Mouse (Mus musculus) CH12.LX (cell line): ENCODE results near the gene B3galt2. TPM values are rescaled to one million over a fixed set of nuclear protein-coding genes. Genes with fewer than 3 reads are reported as not detected.
A peak's percentile ranks its signal among the peaks of the same experiment; 100 is the strongest.

ENCODE experiments used
- DNase-seq: peaks from one replicate; pipeline ENCODE4 v3.0.0-alpha.2; 2013; ENCODE audit errors: extremely low read depth
- H3K27ac ChIP-seq: 2 replicates; pipeline ENCODE4 v1.5.1; 2012; ENCODE audit warnings: low read depth, mild to moderate bottlenecking, control low read depth, moderate library complexity; ENCODE audit not compliant: insufficient read depth
- H3K27me3 ChIP-seq: replicated peaks from 2 replicates; pipeline ENCODE3; 2012; ENCODE audit warnings: inconsistent platforms
- H3K36me3 ChIP-seq, 2 experiments: replicated peaks in 1 of 2; 2 replicates each; pipeline versions ENCODE3 to v1.6.1; 2012; ENCODE audit warnings: inconsistent platforms in 1 of 2, low read length in 1 of 2, mild to moderate bottlenecking in 1 of 2, mixed read lengths in 1 of 2, moderate library complexity in 1 of 2; ENCODE audit not compliant: control insufficient read depth in 1 of 2, insufficient read depth in 1 of 2
- H3K4me1 ChIP-seq, 2 experiments: 2 replicates each; pipeline ENCODE4 v1.6.1; 2012; ENCODE audit warnings: inconsistent platforms in 1 of 2, moderate library complexity in 1 of 2; ENCODE audit not compliant: insufficient read depth in 2 of 2, control insufficient read depth in 1 of 2
- H3K4me2 ChIP-seq: 2 replicates; pipeline ENCODE4 v1.6.1; 2012; ENCODE audit warnings: low read depth, mild to moderate bottlenecking, control low read depth; ENCODE audit not compliant: poor library complexity, insufficient read depth, severe bottlenecking
- H3K4me3 ChIP-seq, 3 experiments: fragments of 150-350 bp in 1 of 3; sonication (generic) in 1 of 3; replicated peaks in 1 of 3; 2 replicates each; pipeline versions ENCODE3 to v1.5.1; 2011 to 2012; ENCODE audit warnings: low read depth in 2 of 3, low read length in 2 of 3, mild to moderate bottlenecking in 2 of 3, moderate library complexity in 2 of 3, control low read depth in 1 of 3, improper control_type of control experiment in 1 of 3, inconsistent platforms in 1 of 3, mixed read lengths in 1 of 3; ENCODE audit not compliant: poor library complexity in 1 of 3
- H3K79me2 ChIP-seq: replicated peaks from 2 replicates; pipeline ENCODE4 v1.6.1; 2012; ENCODE audit warnings: mild to moderate bottlenecking, moderate library complexity; ENCODE audit not compliant: control insufficient read depth, poor library complexity, insufficient read depth, severe bottlenecking; ENCODE audit errors: extremely low read depth
- H3K9ac ChIP-seq: 2 replicates; pipeline ENCODE4 v1.6.1; 2012; ENCODE audit warnings: low read depth, mild to moderate bottlenecking, control low read depth, moderate library complexity; ENCODE audit not compliant: insufficient read depth
- H3K9me3 ChIP-seq: replicated peaks from 2 replicates; pipeline ENCODE3; 2012; ENCODE audit warnings: low read length, inconsistent platforms, mixed read lengths
- BHLHE40 ChIP-seq: IDR thresholded peaks from 2 replicates; pipeline ENCODE4 v1.6.1; 2011; ENCODE audit warnings: mild to moderate bottlenecking, low read depth, low read length, improper control_type of control experiment
- CHD1 ChIP-seq: IDR thresholded peaks from 2 replicates; pipeline ENCODE4 v1.6.1; 2012; ENCODE audit warnings: low read depth, low read length, improper control_type of control experiment, inconsistent platforms
- CHD2 ChIP-seq: IDR thresholded peaks from 2 replicates; pipeline ENCODE4 v1.6.1; 2011; ENCODE audit warnings: low read length, improper control_type of control experiment
- CTCF ChIP-seq, 2 experiments: IDR thresholded peaks in 1 of 2; conservative IDR thresholded peaks in 1 of 2; 2 replicates each; pipeline ENCODE4 v1.5.1; 2011 to 2012; ENCODE audit warnings: low read depth in 2 of 2, low read length in 2 of 2, improper control_type of control experiment in 1 of 2, inconsistent platforms in 1 of 2, mild to moderate bottlenecking in 1 of 2, moderate library complexity in 1 of 2
- ELF1 ChIP-seq: IDR thresholded peaks from 2 replicates; pipeline ENCODE4 v1.6.1; 2014; ENCODE audit warnings: low read depth, mild to moderate bottlenecking, inconsistent platforms, low read length, improper control_type of control experiment
- GABPA ChIP-seq: IDR thresholded peaks from 2 replicates; pipeline ENCODE4 v1.6.1; 2012; ENCODE audit warnings: low read depth, low read length, improper control_type of control experiment, inconsistent platforms; ENCODE audit not compliant: insufficient replicate concordance
- IRF4 ChIP-seq: IDR thresholded peaks from 2 replicates; pipeline ENCODE4 v1.6.1; 2014; ENCODE audit warnings: low read depth, mild to moderate bottlenecking, inconsistent platforms, low read length, improper control_type of control experiment
- MAFK ChIP-seq: IDR thresholded peaks from 2 replicates; pipeline ENCODE4 v1.6.1; 2011; ENCODE audit warnings: low read length, improper control_type of control experiment; ENCODE audit not compliant: insufficient replicate concordance
- MAZ ChIP-seq: IDR thresholded peaks from 2 replicates; pipeline ENCODE4 v1.6.1; 2012; ENCODE audit warnings: low read depth, mild to moderate bottlenecking, inconsistent platforms, low read length, improper control_type of control experiment, moderate library complexity
- MXI1 ChIP-seq: IDR thresholded peaks from 2 replicates; pipeline ENCODE4 v1.6.1; 2011; ENCODE audit warnings: mild to moderate bottlenecking, low read depth, low read length, improper control_type of control experiment
- POLR2AphosphoS2 ChIP-seq: IDR thresholded peaks from 2 replicates; pipeline ENCODE4 v1.6.1; 2011; ENCODE audit warnings: low read depth, low read length, improper control_type of control experiment
- SIN3A ChIP-seq: IDR thresholded peaks from 2 replicates; pipeline ENCODE4 v1.6.1; 2012; ENCODE audit warnings: low read length, improper control_type of control experiment, inconsistent platforms
- UBTF ChIP-seq: IDR thresholded peaks from 2 replicates; pipeline ENCODE4 v1.6.1; 2012; ENCODE audit warnings: low read depth, mild to moderate bottlenecking, inconsistent platforms, low read length, improper control_type of control experiment, moderate library complexity
- ZNF384 ChIP-seq: IDR thresholded peaks from 2 replicates; pipeline ENCODE4 v1.6.1; 2012; ENCODE audit warnings: low read depth, low read length, improper control_type of control experiment, inconsistent platforms
- dilution Hi-C: fragments of 300-500 bp; cut with MboI; formaldehyde crosslinking; loops from 2 replicates; pipeline ENCODE4 v1.14.3; 2020; ENCODE audit warnings: low sequenced_read_pairs; ENCODE audit not compliant: extremely low pct_unique_long_range_greater_than_20kb, extremely low pct_ligation_motif_present
- in situ Hi-C: fragments of 300-500 bp; cut with MboI; formaldehyde crosslinking; loops from 3 replicates; pipeline ENCODE4 v1.14.3; 2019; ENCODE audit warnings: low sequenced_read_pairs, low pct_ligation_motif_present, low pct_unique_long_range_greater_than_20kb, mixed read lengths
- polyA plus RNA-seq: library from polyadenylated mRNA; unstranded; fragments of >175 nt; gene quantifications from 2 replicates; pipeline ENCODE4 v1.2.1, GENCODE M21; 2012; ENCODE audit warnings: low read depth; ENCODE audit not compliant: insufficient read length
- total RNA-seq, 2 experiments: library from RNA; depleted of rRNA; stranded (reverse); fragments of 300-350 nt in 1 of 2; fragments of >200 nt in 1 of 2; gene quantifications; 2 replicates each; pipeline ENCODE4 v1.2.3; 2012 to 2014

The B3galt2 gene
- total and polyA plus RNA-seq, 3 experiments: 0.04 TPM; not detected in 2

GRCm38 (mm10) chr1:143701736-143702135 lies 61.3 kb downstream of the B3galt2 start:
- TF ChIP-seq ELF1 (no peak), POLR2AphosphoS2 (no peak), BHLHE40 (no peak), IRF4 (0 out of 2 replicates have a peak, but pooled peaks have one; percentile 2), MAZ (no peak), MAFK (no peak), CHD2 (no peak), CHD1 (peak; percentile 71; the same call in 1 of the 2 replicates), SIN3A (peak; percentile 64), GABPA (no peak)
- in situ Hi-C loops: no loop called here

GRCm38 (mm10) chr1:143702141-143702740 lies 61.8 kb downstream of the B3galt2 start:
- dilution Hi-C loops (no loop called here), in situ Hi-C loops (no loop called here)
- Histone ChIP-seq H3K79me2 (peaks cover 45% of the 10 kb centered on the region), H3K4me2 (peak overlapping the region; percentile 86; the same call in 1 of the 2 replicates), H3K9me3 (no peaks in the 10 kb centered on the region), H3K36me3 (peaks cover 5 to 18% of the 10 kb centered on the region in 2 experiments), H3K27me3 (peaks cover 11% of the 10 kb centered on the region), H3K4me3 (peak overlapping the region; percentile 90 to 97 (median 92)), H3K27ac (peak overlapping the region; percentile 85), H3K4me1 (peaks cover 0 to 12% of the 10 kb centered on the region in 2 experiments; a peak in 1 of 4 replicates), H3K9ac (peak overlapping the region; percentile 96)
- peak; percentile 26 for DNase-seq
- TF ChIP-seq CTCF (conservative IDR thresholded peaks at IDR 0.05 in 1 of 2, IDR thresholded peaks at IDR 0.05 in 1 of 2; ENCODE audit: low read depth in 2 of 2, low read length in 2 of 2) (peak in 1 of 2 experiments; percentile 15; a peak in 1 of 4 replicates), SIN3A (peak; percentile 24; the same call in 1 of the 2 replicates), MXI1 (0 out of 2 replicates have a peak, but pooled peaks have one; percentile 16), ZNF384 (peak; percentile 57; the same call in 1 of the 2 replicates), UBTF (0 out of 2 replicates have a peak, but pooled peaks have one; percentile 65), IRF4 (no peak)

More at GRCm38 (mm10) chr1:143701736-143702135, 61.3 kb downstream of the B3galt2 start:
- Histone ChIP-seq H3K79me2 (peaks cover 50% of the 10 kb centered on the region), H3K4me1 (peaks cover 0 to 12% of the 10 kb centered on the region in 2 experiments; a peak in 1 of 4 replicates), H3K27ac (no peak overlapping the region), H3K27me3 (peaks cover 11% of the 10 kb centered on the region), H3K9me3 (no peaks in the 10 kb centered on the region), H3K4me2 (peak overlapping the region; percentile 86), H3K4me3 (peak overlapping the region; percentile 90 to 97 (median 92)), H3K36me3 (peaks cover 8 to 23% of the 10 kb centered on the region in 2 experiments), H3K9ac (peak overlapping the region; percentile 96)
- dilution Hi-C loops: no loop called here
- peak; percentile 9 for DNase-seq
